Mouse (Mus musculus): ENCODE measurements at regions not wholly inside any gene's neighbourhood (a gene's known extent, or its start where the extent isn't known, plus 50 kb on each side); places are given as distances from the start of the nearest gene placed in this dataset.

- no peak for DNase-seq
These were observed 60.2 kb upstream of the Rbms3 start for GRCm38 (mm10) chr9:117689946-117690345.

Measured in right cerebral cortex, postnatal 14 days (tissue).